Comparison of ENCODE assay signal across 12 mouse cellular contexts in the genomic region with DNA sequence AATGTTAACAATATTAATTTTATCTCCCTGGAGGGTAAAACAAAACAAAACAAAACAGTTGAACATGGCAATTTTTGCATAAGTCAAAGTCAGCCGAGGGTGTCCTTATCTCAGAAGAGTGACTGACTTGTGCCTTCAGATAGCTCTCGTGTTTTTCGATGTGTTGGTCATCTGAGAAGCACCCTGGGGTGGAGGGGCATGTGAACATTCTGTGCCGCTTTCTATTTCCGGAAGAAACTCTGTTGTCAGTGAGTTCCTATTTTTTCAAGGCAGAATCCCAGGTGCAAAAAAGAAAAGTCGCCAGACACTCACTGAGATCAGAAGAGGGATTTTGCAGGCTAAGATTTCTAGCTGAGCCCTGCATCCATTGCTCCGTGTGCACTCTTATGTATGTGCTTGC. TPM values are rescaled to one million over a fixed set of nuclear protein-coding genes. Genes with fewer than 3 reads are reported as not detected.
DNase-seq lines count a peak whose midpoint lies in the region; ATAC-seq lines count a peak whose summit lies in the region.
"Had no signal": no experiment of that assay in that cellular context is flagged by ENCODE, and none has a peak within 500 bp of the region (broad histone marks: within the 10 kb centered on the region; RNA-seq: fewer than 3 reads in every experiment).

No protein-coding gene starts in this region.

- H3K36me3 ChIP-seq in heart, embryonic 15.5 days, result no peaks in the 10 kb centered on the region
- no peaks in the 10 kb centered on the region for H3K36me3 ChIP-seq in liver, embryonic 15.5 days (replicated peaks)
- H3K36me3 ChIP-seq: hindbrain, embryonic 10.5 days had no signal

- H3K9ac ChIP-seq in heart, embryonic 15.5 days, result 0 out of 2 replicates have a peak overlapping the region, but pooled peaks have one; percentile 8
- H3K9ac ChIP-seq in liver, embryonic 15.5 days, result no peak overlapping the region
- H3K9ac ChIP-seq: liver, embryonic 14.5 days had no signal

- no peak for ATAC-seq in heart, embryonic 15.5 days (replicated peaks; ENCODE audit: insufficient number of reproducible peaks, insufficient read depth, low FRiP score, low read depth)
- no peak for ATAC-seq in liver, embryonic 15.5 days (ENCODE audit: insufficient read depth)
- ATAC-seq: forebrain, embryonic 16.5 days had no signal

- no peaks in the 10 kb centered on the region for H3K27me3 ChIP-seq in heart, embryonic 15.5 days
- no peaks in the 10 kb centered on the region for H3K27me3 ChIP-seq in liver, embryonic 15.5 days

- no peaks in the 10 kb centered on the region for H3K4me1 ChIP-seq in brown adipose tissue, adult 24 weeks (ENCODE audit: control insufficient read depth, insufficient read depth, insufficient read length, low read length)
- H3K4me1 ChIP-seq in heart, embryonic 15.5 days (replicated peaks), result no peaks in the 10 kb centered on the region
- H3K4me1 ChIP-seq in liver, embryonic 15.5 days (replicated peaks), result no peaks in the 10 kb centered on the region
- H3K4me1 ChIP-seq: hindbrain, embryonic 10.5 days had no signal

- 23% methylated on average over 7 of the region's 7 CpGs for WGBS in heart, embryonic 15.5 days
- WGBS in liver, embryonic 15.5 days (ENCODE audit: insufficient replicate concordance), result 19% methylated on average over 7 of the region's 7 CpGs

- DNase-seq in heart, adult 8-10 months (ENCODE audit: low spot score), result peak; percentile 16
- DNase-seq in heart, postnatal 25 days (ENCODE audit: low spot score), result no peak
- DNase-seq in thymus, adult 18-20 months, result no peak
- no peak for DNase-seq in layer of hippocampus, adult 8-10 months (ENCODE audit: low spot score in 2 of 2)
- DNase-seq in B cell, adult 2 months, result no peak

- H3K9me3 ChIP-seq in heart, embryonic 15.5 days (replicated peaks), result no peaks in the 10 kb centered on the region
- no peaks in the 10 kb centered on the region for H3K9me3 ChIP-seq in liver, embryonic 15.5 days (replicated peaks)
- H3K9me3 ChIP-seq: hindbrain, embryonic 10.5 days had no signal

- no peak overlapping the region for H3K27ac ChIP-seq in brown adipose tissue, adult 24 weeks (replicated peaks; ENCODE audit: low read depth, low read length)
- no peak overlapping the region for H3K27ac ChIP-seq in heart, embryonic 15.5 days
- H3K27ac ChIP-seq in liver, embryonic 15.5 days (replicated peaks), result no peak overlapping the region
- H3K27ac ChIP-seq: hindbrain, embryonic 10.5 days; layer of hippocampus, adult 2 months; liver, embryonic 14.5 days had no signal

- peak overlapping the region; percentile 42 for H3K4me2 ChIP-seq in heart, embryonic 15.5 days
- peak overlapping the region; percentile 5; the same call in 1 of the 2 replicates for H3K4me2 ChIP-seq in liver, embryonic 15.5 days

- H3K4me3 ChIP-seq in brown adipose tissue, adult 24 weeks (ENCODE audit: insufficient read depth, low read depth, low read length), result 0 out of 2 replicates have a peak overlapping the region, but pooled peaks have one; percentile 6
- H3K4me3 ChIP-seq in heart, embryonic 15.5 days, result peak overlapping the region; percentile 33
- H3K4me3 ChIP-seq in liver, embryonic 15.5 days (replicated peaks), result no peak overlapping the region
- H3K4me3 ChIP-seq: hindbrain, embryonic 10.5 days; layer of hippocampus, adult 2 months had no signal

- intact Hi-C loops in heart, postnatal 25 days (cut with DNase I), result no loop called here

RNA-seq across cellular contexts. Expression of gene C1qtnf7, which starts 1.2 kb away (rescaled TPM):
- total RNA-seq in heart, adult 8-10 months (2022), result 1 to 10 TPM; 5.7 to 8.5 (median 6.1) TPM
- total RNA-seq in heart, postnatal 25 days (2021), result 10 to 100 TPM in 1 of 2 experiments, 1 to 10 TPM in 1; 6.0 to 11.4 TPM
- 2.4 and 2.7 TPM in 2 replicates for polyA plus RNA-seq in brown adipose tissue, adult 24 weeks (2012; ENCODE audit: insufficient read depth, insufficient read length, missing spikeins)
- 7.1 and 7.9 TPM in 2 replicates for polyA plus RNA-seq in heart, embryonic 15.5 days (2015; fragmentation: Nextera tagmentation; extraction: Ambion mirVana)
- polyA plus RNA-seq in liver, embryonic 15.5 days (2015; fragmentation: Nextera tagmentation; extraction: Ambion mirVana), result 0.96 and 1.0 TPM in 2 replicates
- 1 to 10 TPM; 1.4 to 2.7 (median 1.9) TPM for total RNA-seq in layer of hippocampus, adult 8-10 months (2022)
